ENCODE assay signal across 8 mouse cellular contexts in the genomic region with DNA sequence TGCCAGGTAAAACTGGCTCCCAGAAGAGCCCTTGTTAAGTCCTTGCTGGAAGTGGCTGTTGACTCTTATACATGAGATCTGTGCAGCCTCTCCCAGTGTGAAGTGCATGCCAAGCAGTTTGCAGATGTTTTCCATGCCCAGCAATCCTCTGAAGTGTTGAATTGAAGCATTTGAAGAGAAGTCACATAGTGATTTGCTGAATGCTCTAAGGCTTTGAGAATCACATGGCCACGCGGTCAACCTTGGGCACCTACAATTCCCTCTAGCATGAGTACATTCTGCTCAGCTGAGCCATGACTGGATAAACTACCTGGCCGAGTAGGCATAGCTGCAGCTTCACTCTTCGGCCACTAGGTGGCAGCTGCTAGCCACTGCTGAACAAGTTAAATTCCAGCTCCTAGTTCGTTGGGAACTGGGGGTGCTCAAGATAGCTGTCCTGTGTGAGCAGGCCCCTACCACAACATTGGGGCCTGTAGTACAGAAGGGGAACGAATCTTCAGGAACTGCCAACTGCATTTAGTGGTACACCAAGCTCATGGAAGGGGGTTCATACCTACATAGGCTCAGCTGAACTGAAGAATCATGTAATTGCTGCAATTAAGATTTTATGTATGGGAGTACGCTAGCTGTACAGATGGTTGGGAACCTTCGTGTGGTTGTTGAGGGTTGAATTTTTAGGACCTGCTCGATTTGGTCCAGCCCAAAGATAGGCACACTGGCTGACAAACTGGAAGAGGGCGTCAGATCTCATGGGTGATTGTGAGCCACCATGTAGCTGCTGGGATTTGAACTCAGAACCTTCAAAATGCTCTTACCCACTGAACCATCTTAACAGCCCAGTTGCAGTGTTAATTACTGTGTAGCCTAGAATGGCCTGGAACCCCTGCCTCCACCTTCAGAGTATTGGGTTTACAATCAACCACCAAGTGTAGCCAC. TPM values are rescaled to one million over a fixed set of nuclear protein-coding genes. Genes with fewer than 3 reads are reported as not detected.
DNase-seq lines count a peak whose midpoint lies in the region; ATAC-seq and TF ChIP-seq lines count a peak whose summit lies in the region.

No protein-coding gene starts in this region.

- no peaks in the 10 kb centered on the region for H3K27me3 ChIP-seq in Patski
- H3K27me3 ChIP-seq in hindbrain, embryonic 13.5 days = no peaks in the 10 kb centered on the region

- no peak for DNase-seq in Patski (ENCODE audit: low read depth, low spot score)
- peak; percentile 71 for DNase-seq in cerebellum, adult 8-10 months
- DNase-seq in forelimb bud, embryonic 11.5 days (ENCODE audit: low read depth, low spot score) = peak; percentile 80
- peak; percentile 50 to 70 for DNase-seq in layer of hippocampus, postnatal 25 days (ENCODE audit: extremely low spot score in 1 of 2, low spot score in 1 of 2)
- DNase-seq in right cerebral cortex, postnatal 10 days (ENCODE audit: low spot score in 2 of 2) = peak; percentile 79 to 82
- peak; percentile 55 to 66 for DNase-seq in urinary bladder, postnatal 4 days (ENCODE audit: low spot score in 2 of 2)

- CTCF ChIA-PET in Patski (lab: Charles Lee) = interaction anchor here (1.0 to 3.0 kb wide), 8 partner anchors 11 to 82 kb away, joined by 3 to 25 read pairs (median 4); a partner anchor contains a TSS

- no peak overlapping the region for H3K4me3 ChIP-seq in hindbrain, embryonic 13.5 days

- peak; percentile 65 for ATAC-seq in Patski
- ATAC-seq in hindbrain, embryonic 13.5 days (ENCODE audit: low FRiP score) = peak; percentile 59
- ATAC-seq in megakaryocyte, adult 5-6 weeks (ENCODE audit: poor library complexity, severe bottlenecking) = peak; percentile 99

- TF ChIP-seq CTCF in Patski (IDR thresholded peaks at IDR 0.05) = no peak

- POLR2A ChIA-PET in Patski (lab: Charles Lee) = interaction anchor here (0.7 to 1.1 kb wide), 3 partner anchors 13 to 281 kb away, joined by 3 to 4 read pairs (median 3); no protein-coding TSS in a partner anchor

- no peak overlapping the region for H3K27ac ChIP-seq in hindbrain, embryonic 13.5 days

- peaks cover 27% of the 10 kb centered on the region for H3K4me1 ChIP-seq in hindbrain, embryonic 13.5 days (replicated peaks)

- peaks cover 54% of the 10 kb centered on the region for H3K36me3 ChIP-seq in hindbrain, embryonic 13.5 days

- no peaks in the 10 kb centered on the region for H3K9me3 ChIP-seq in hindbrain, embryonic 13.5 days

- H3K4me2 ChIP-seq in hindbrain, embryonic 13.5 days = no peak overlapping the region

- 34% methylated on average over 10 of the region's 10 CpGs for WGBS in hindbrain, embryonic 13.5 days

- in situ Hi-C loops in Patski (cut with MboI; ENCODE audit: low pct_unique_long_range_greater_than_20kb) = no loop called here

- no peak overlapping the region for H3K9ac ChIP-seq in hindbrain, embryonic 13.5 days

RNA-seq across cellular contexts. Expression of a gene that starts 6.4 kb away (rescaled TPM):
- polyA plus RNA-seq in Patski (2021) = 393 TPM
- polyA plus RNA-seq in hindbrain, embryonic 13.5 days (2015; fragmentation: Nextera tagmentation; extraction: Ambion mirVana) = 1,307 and 1,338 TPM in 2 replicates
- total RNA-seq in layer of hippocampus, postnatal 25 days (2021) = 100 to 1,000 TPM; 446 to 548 TPM
- 1,493 and 1,909 TPM in 2 replicates for total RNA-seq in megakaryocyte, adult 5-6 weeks (2015)
- 575 and 756 TPM in 2 replicates for total RNA-seq in megakaryocyte, adult 5-6 weeks (2017)

RNA-seq across cellular contexts. Expression of a gene that starts 6.6 kb away (rescaled TPM):
- polyA plus RNA-seq in Patski (2021) = not detected
- 0.35 and 0.38 TPM in 2 replicates for polyA plus RNA-seq in hindbrain, embryonic 13.5 days (2015; fragmentation: Nextera tagmentation; extraction: Ambion mirVana)
- total RNA-seq in layer of hippocampus, postnatal 25 days (2021) = under 1 TPM in 1 of 2 experiments, not detected in 1; 0.42 TPM
- total RNA-seq in megakaryocyte, adult 5-6 weeks (2015) = 0.64 and 1.0 TPM in 2 replicates
- total RNA-seq in megakaryocyte, adult 5-6 weeks (2017) = 0.18 and 0.24 TPM in 2 replicates

RNA-seq across cellular contexts. Expression of a gene that starts 12.2 kb away (rescaled TPM):
- 95.7 TPM for polyA plus RNA-seq in Patski (2021)
- polyA plus RNA-seq in hindbrain, embryonic 13.5 days (2015; fragmentation: Nextera tagmentation; extraction: Ambion mirVana) = 56.0 and 56.4 TPM in 2 replicates
- 10 to 100 TPM; 57.9 to 98.4 TPM for total RNA-seq in layer of hippocampus, postnatal 25 days (2021)
- total RNA-seq in megakaryocyte, adult 5-6 weeks (2015) = 142 and 156 TPM in 2 replicates
- total RNA-seq in megakaryocyte, adult 5-6 weeks (2017) = 116 and 142 TPM in 2 replicates

RNA-seq across cellular contexts. Expression of a gene that starts 20.7 kb away (rescaled TPM):
- polyA plus RNA-seq in Patski (2021) = not detected
- polyA plus RNA-seq in hindbrain, embryonic 13.5 days (2015; fragmentation: Nextera tagmentation; extraction: Ambion mirVana) = 0.19 and 0.26 TPM in 2 replicates
- not detected for total RNA-seq in layer of hippocampus, postnatal 25 days (2021)
- not detected in 2 replicates for total RNA-seq in megakaryocyte, adult 5-6 weeks (2015)
- not detected in 2 replicates for total RNA-seq in megakaryocyte, adult 5-6 weeks (2017)

RNA-seq across cellular contexts. Expression of a gene that starts 20.8 kb away (rescaled TPM):
- 0.10 TPM for polyA plus RNA-seq in Patski (2021)
- polyA plus RNA-seq in hindbrain, embryonic 13.5 days (2015; fragmentation: Nextera tagmentation; extraction: Ambion mirVana) = not detected in 2 replicates
- not detected for total RNA-seq in layer of hippocampus, postnatal 25 days (2021)
- not detected in 2 replicates for total RNA-seq in megakaryocyte, adult 5-6 weeks (2015)
- not detected in 2 replicates for total RNA-seq in megakaryocyte, adult 5-6 weeks (2017)
